Mouse (Mus musculus): ENCODE data around the gene Slc39a8. TPM values are rescaled to one million over a fixed set of nuclear protein-coding genes. Genes with fewer than 3 reads are reported as not detected.

The Slc39a8 gene
- polyA plus RNA-seq (2015; fragmentation: Nextera tagmentation; extraction: Ambion mirVana) = 43.0 and 45.1 TPM in 2 replicates

- Histone ChIP-seq H3K36me3 (replicated peaks) (peaks cover 16% of the 10 kb centered on the region; the same call in 1 of the 2 replicates), H3K9me3 (replicated peaks) (no peaks in the 10 kb centered on the region), H3K27ac (replicated peaks) (peak within 1 kb of the TSS; percentile 97), H3K9ac (peak within 1 kb of the TSS; percentile 83), H3K27me3 (no peaks in the 10 kb centered on the region), H3K4me3 (replicated peaks) (peak within 1 kb of the TSS; percentile 80), H3K4me1 (replicated peaks) (peaks cover 46% of the 10 kb centered on the region), H3K4me2 (peak within 1 kb of the TSS; percentile 98)
- WGBS (ENCODE audit: insufficient replicate concordance) = under 1% methylated on average over 22 of the region's 22 CpGs
- peak; percentile 87 for ATAC-seq (ENCODE audit: insufficient read depth)
Observed at GRCm38 (mm10) chr3:135825016-135825753, at the start of gene Slc39a8. Gene Slc39a8, plus strand, starts transcription at chr3:135825279.

GRCm38 (mm10) chr3:135785065-135785464 lies 40.0 kb upstream of the Slc39a8 start:
- no peaks in the 10 kb centered on the region for H3K9me3 ChIP-seq (replicated peaks)
- H3K27me3 ChIP-seq = no peaks in the 10 kb centered on the region
- 54% methylated on average over 7 of the region's 7 CpGs for WGBS (ENCODE audit: insufficient replicate concordance)
- H3K4me1 ChIP-seq (replicated peaks) = no peaks in the 10 kb centered on the region
- no peak overlapping the region for H3K4me3 ChIP-seq (replicated peaks)
- ATAC-seq (ENCODE audit: insufficient read depth) = no peak
- no peaks in the 10 kb centered on the region for H3K36me3 ChIP-seq (replicated peaks)
- H3K4me2 ChIP-seq = no peak overlapping the region
- H3K9ac ChIP-seq = no peak overlapping the region
- no peak overlapping the region for H3K27ac ChIP-seq (replicated peaks)

GRCm38 (mm10) chr3:135796117-135796516 lies 29.0 kb upstream of the Slc39a8 start:
- 75% methylated on average over 6 of the region's 6 CpGs for WGBS (ENCODE audit: insufficient replicate concordance)
- H3K9me3 ChIP-seq (replicated peaks) = no peaks in the 10 kb centered on the region
- no peak overlapping the region for H3K9ac ChIP-seq
- H3K4me2 ChIP-seq = no peak overlapping the region
- no peak overlapping the region for H3K27ac ChIP-seq (replicated peaks)
- no peak for ATAC-seq (ENCODE audit: insufficient read depth)
- no peak overlapping the region for H3K4me3 ChIP-seq (replicated peaks)
- no peaks in the 10 kb centered on the region for H3K4me1 ChIP-seq (replicated peaks)
- no peaks in the 10 kb centered on the region for H3K27me3 ChIP-seq
- no peaks in the 10 kb centered on the region for H3K36me3 ChIP-seq (replicated peaks)

- ATAC-seq (ENCODE audit: insufficient read depth) = 0 out of 2 replicates have a peak, but pooled peaks have one; percentile 42
- no peaks in the 10 kb centered on the region for H3K27me3 ChIP-seq
- H3K9me3 ChIP-seq (replicated peaks) = no peaks in the 10 kb centered on the region
- no peak overlapping the region for H3K4me3 ChIP-seq (replicated peaks)
- H3K27ac ChIP-seq (replicated peaks) = no peak overlapping the region
- 61% methylated on average over 3 of the region's 3 CpGs for WGBS (ENCODE audit: insufficient replicate concordance)
- H3K36me3 ChIP-seq (replicated peaks) = no peaks in the 10 kb centered on the region
- no peak overlapping the region for H3K9ac ChIP-seq
- no peak overlapping the region for H3K4me2 ChIP-seq
- H3K4me1 ChIP-seq (replicated peaks) = no peaks in the 10 kb centered on the region
Observed at GRCm38 (mm10) chr3:135798241-135798640, 26.8 kb upstream of the Slc39a8 start.

GRCm38 (mm10) chr3:135798665-135799064 lies 26.4 kb upstream of the Slc39a8 start:
- Histone ChIP-seq H3K27me3 (no peaks in the 10 kb centered on the region), H3K4me2 (no peak overlapping the region), H3K9ac (no peak overlapping the region), H3K9me3 (replicated peaks) (no peaks in the 10 kb centered on the region), H3K4me1 (replicated peaks) (no peaks in the 10 kb centered on the region), H3K27ac (replicated peaks) (no peak overlapping the region), H3K4me3 (replicated peaks) (no peak overlapping the region), H3K36me3 (replicated peaks) (no peaks in the 10 kb centered on the region)
- 60% methylated on average over 1 of the region's 1 CpGs for WGBS (ENCODE audit: insufficient replicate concordance)
- ATAC-seq (ENCODE audit: insufficient read depth) = no peak

- 73% methylated on average over 14 of the region's 14 CpGs for WGBS (ENCODE audit: insufficient replicate concordance)
- Histone ChIP-seq H3K9me3 (replicated peaks) (no peaks in the 10 kb centered on the region), H3K36me3 (replicated peaks) (no peaks in the 10 kb centered on the region), H3K4me1 (replicated peaks) (no peaks in the 10 kb centered on the region), H3K27ac (replicated peaks) (no peak overlapping the region), H3K27me3 (no peaks in the 10 kb centered on the region), H3K9ac (no peak overlapping the region), H3K4me2 (no peak overlapping the region), H3K4me3 (replicated peaks) (no peak overlapping the region)
- no peak for ATAC-seq (ENCODE audit: insufficient read depth)
Observed at GRCm38 (mm10) chr3:135814665-135815064, 10.4 kb upstream of the Slc39a8 start.

- WGBS (ENCODE audit: insufficient replicate concordance) = 61% methylated on average over 5 of the region's 5 CpGs
- H3K9me3 ChIP-seq (replicated peaks) = no peaks in the 10 kb centered on the region
Observed at GRCm38 (mm10) chr3:135815973-135816727, 8.9 kb upstream of the Slc39a8 start.

GRCm38 (mm10) chr3:135817124-135817523 lies 8.0 kb upstream of the Slc39a8 start:
- no peaks in the 10 kb centered on the region for H3K36me3 ChIP-seq (replicated peaks)
- no peaks in the 10 kb centered on the region for H3K4me1 ChIP-seq (replicated peaks)
- no peak for ATAC-seq (ENCODE audit: insufficient read depth)
- no peak overlapping the region for H3K27ac ChIP-seq (replicated peaks)
- no peak overlapping the region for H3K9ac ChIP-seq
- H3K9me3 ChIP-seq (replicated peaks) = no peaks in the 10 kb centered on the region
- WGBS (ENCODE audit: insufficient replicate concordance) = 41% methylated on average over 1 of the region's 1 CpGs
- H3K27me3 ChIP-seq = no peaks in the 10 kb centered on the region
- no peak overlapping the region for H3K4me2 ChIP-seq
- H3K4me3 ChIP-seq (replicated peaks) = no peak overlapping the region

More at GRCm38 (mm10) chr3:135815973-135816727, 8.9 kb upstream of the Slc39a8 start:
- H3K9ac ChIP-seq = no peak overlapping the region
- H3K27me3 ChIP-seq = no peaks in the 10 kb centered on the region
- H3K4me3 ChIP-seq (replicated peaks) = no peak overlapping the region
- no peaks in the 10 kb centered on the region for H3K4me1 ChIP-seq (replicated peaks)
- no peaks in the 10 kb centered on the region for H3K36me3 ChIP-seq (replicated peaks)
- H3K27ac ChIP-seq (replicated peaks) = no peak overlapping the region
- ATAC-seq (ENCODE audit: insufficient read depth) = no peak
- H3K4me2 ChIP-seq = no peak overlapping the region

- peak overlapping the region; percentile 21; the same call in 1 of the 2 replicates for H3K9ac ChIP-seq
- H3K27ac ChIP-seq (replicated peaks) = peak overlapping the region; percentile 33; the same call in 1 of the 2 replicates
- 0 out of 2 replicates have a peak, but pooled peaks cover 8% of the 10 kb centered on the region for H3K36me3 ChIP-seq (replicated peaks)
- peaks cover 39% of the 10 kb centered on the region for H3K4me1 ChIP-seq (replicated peaks)
- peak overlapping the region; percentile 80 for H3K4me3 ChIP-seq (replicated peaks)
- no peaks in the 10 kb centered on the region for H3K9me3 ChIP-seq (replicated peaks)
- no peak for ATAC-seq (ENCODE audit: insufficient read depth)
- H3K4me2 ChIP-seq = peak overlapping the region; percentile 98
- no peaks in the 10 kb centered on the region for H3K27me3 ChIP-seq
- 13% methylated on average over 3 of the region's 4 CpGs for WGBS (ENCODE audit: insufficient replicate concordance)
Observed at GRCm38 (mm10) chr3:135824436-135824835, 643 bp upstream of the Slc39a8 start.

- H3K9ac ChIP-seq = peak overlapping the region; percentile 83
- peak overlapping the region; percentile 97 for H3K27ac ChIP-seq (replicated peaks)
- WGBS (ENCODE audit: insufficient replicate concordance) = under 1% methylated on average over 57 of the region's 57 CpGs
- ATAC-seq (ENCODE audit: insufficient read depth) = peak; percentile 67
- no peaks in the 10 kb centered on the region for H3K9me3 ChIP-seq (replicated peaks)
- peaks cover 24% of the 10 kb centered on the region for H3K36me3 ChIP-seq (replicated peaks)
- no peaks in the 10 kb centered on the region for H3K27me3 ChIP-seq
- peak overlapping the region; percentile 80 for H3K4me3 ChIP-seq (replicated peaks)
- H3K4me2 ChIP-seq = peak overlapping the region; percentile 98
- H3K4me1 ChIP-seq (replicated peaks) = peaks cover 55% of the 10 kb centered on the region
Observed at GRCm38 (mm10) chr3:135825754-135826683, 940 bp downstream of the Slc39a8 start.
